Mouse (Mus musculus) kidney, postnatal 0 days (tissue): ENCODE data around the gene Etnk1. TPM values are rescaled to one million over a fixed set of nuclear protein-coding genes. Genes with fewer than 3 reads are reported as not detected.

ENCODE experiments used
- ATAC-seq: fragments of 200-750 bp; cut with Nextera tagmentation; replicated peaks from 2 replicates; pipeline ENCODE4 v1.8.0; 2017; ENCODE audit warnings: low read depth, moderate number of reproducible peaks, moderate TSS enrichment, moderate library complexity; ENCODE audit not compliant: low FRiP score
- DNase-seq: peaks from one replicate; pipeline ENCODE4 v3.0.0-alpha.2; 2016; ENCODE audit warnings: low spot score
- H3K27ac ChIP-seq: fragments of 300-500 bp; sonication (generic); 2 replicates; pipeline ENCODE4 v1.5.1; 2014; ENCODE audit warnings: mild to moderate bottlenecking
- H3K27me3 ChIP-seq: fragments of 300-500 bp; sonication (generic); 2 replicates; pipeline ENCODE4 v1.6.1; 2014; ENCODE audit warnings: low read length, mixed read lengths; ENCODE audit not compliant: insufficient read depth
- H3K36me3 ChIP-seq: fragments of 300-500 bp; sonication (generic); 2 replicates; pipeline ENCODE4 v1.6.1; 2014; ENCODE audit warnings: low read length, mixed read lengths; ENCODE audit not compliant: insufficient read depth
- H3K4me1 ChIP-seq: fragments of 300-500 bp; sonication (generic); replicated peaks from 2 replicates; pipeline ENCODE4 v1.6.1; 2014; ENCODE audit warnings: antibody characterized with exemption, low read length, mixed read lengths; ENCODE audit not compliant: insufficient read depth
- H3K4me2 ChIP-seq: fragments of 300-500 bp; sonication (generic); 2 replicates; pipeline ENCODE4 v1.6.1; 2014; ENCODE audit warnings: mild to moderate bottlenecking, low read length, moderate library complexity, mixed read lengths
- H3K4me3 ChIP-seq: fragments of 300-500 bp; sonication (generic); replicated peaks from 2 replicates; pipeline ENCODE4 v1.5.1; 2014; ENCODE audit warnings: low read depth, low read length
- H3K9ac ChIP-seq: fragments of 300-500 bp; sonication (generic); 2 replicates; pipeline ENCODE4 v1.6.1; 2014; ENCODE audit warnings: low read depth, low read length
- H3K9me3 ChIP-seq: fragments of 300-500 bp; sonication (generic); replicated peaks from 2 replicates; pipeline ENCODE4 v1.6.1; 2016; ENCODE audit warnings: low read length, inconsistent platforms, mixed read lengths
- CTCF ChIP-seq: IDR thresholded peaks from 2 replicates; pipeline ENCODE4 v1.5.1; 2016; ENCODE audit warnings: antibody characterized with exemption, low read depth, mild to moderate bottlenecking, moderate library complexity
- WGBS: fragments of 180-500 bp; shearing (Covaris S2); extraction: QIAGEN DNeasy Blood & Tissue Kit; methylation state at CpG from one replicate; pipeline ENCODE4 v1.1.7; 2014; 5-methylcytosine and 5-hydroxymethylcytosine counted together
- polyA plus RNA-seq: library from polyadenylated mRNA; unstranded; fragments of >200 nt; fragmentation: Nextera tagmentation; extraction: Ambion mirVana; gene quantifications from 2 replicates; pipeline ENCODE4 v1.2.1, GENCODE M21; 2015

Gene Etnk1
- polyA plus RNA-seq, 1 experiment from 2014 or later, result 35.9 TPM

- Histone ChIP-seq H3K9me3 (peaks cover 6% of the 10 kb centered on the region; the same call in 1 of the 2 replicates), H3K27ac (no peak overlapping the region; the same call in 1 of the 2 replicates), H3K4me3 (no peak overlapping the region), H3K9ac (no peak overlapping the region), H3K4me1 (no peaks in the 10 kb centered on the region), H3K27me3 (no peaks in the 10 kb centered on the region), H3K36me3 (no peaks in the 10 kb centered on the region), H3K4me2 (no peak overlapping the region)
- no peak for TF ChIP-seq CTCF
- DNase-seq (no peak), ATAC-seq (0 out of 2 replicates have a peak, but pooled peaks have one; percentile 21)
- WGBS, result 56% methylated on average over 6 of the region's 6 CpGs
Measured at GRCm38 (mm10) chr6:143131895-143132652, 34.9 kb upstream of the Etnk1 start.

- Histone ChIP-seq H3K4me2 (no peak overlapping the region), H3K36me3 (no peaks in the 10 kb centered on the region), H3K27me3 (no peaks in the 10 kb centered on the region), H3K27ac (no peak overlapping the region), H3K9me3 (peaks cover 6% of the 10 kb centered on the region; the same call in 1 of the 2 replicates), H3K4me3 (no peak overlapping the region), H3K9ac (no peak overlapping the region), H3K4me1 (no peaks in the 10 kb centered on the region)
- DNase-seq (no peak), ATAC-seq (no peak)
- 91% methylated on average over 2 of the region's 2 CpGs for WGBS
- TF ChIP-seq CTCF, result no peak
Measured at GRCm38 (mm10) chr6:143133150-143133549, 33.9 kb upstream of the Etnk1 start.

DNA sequence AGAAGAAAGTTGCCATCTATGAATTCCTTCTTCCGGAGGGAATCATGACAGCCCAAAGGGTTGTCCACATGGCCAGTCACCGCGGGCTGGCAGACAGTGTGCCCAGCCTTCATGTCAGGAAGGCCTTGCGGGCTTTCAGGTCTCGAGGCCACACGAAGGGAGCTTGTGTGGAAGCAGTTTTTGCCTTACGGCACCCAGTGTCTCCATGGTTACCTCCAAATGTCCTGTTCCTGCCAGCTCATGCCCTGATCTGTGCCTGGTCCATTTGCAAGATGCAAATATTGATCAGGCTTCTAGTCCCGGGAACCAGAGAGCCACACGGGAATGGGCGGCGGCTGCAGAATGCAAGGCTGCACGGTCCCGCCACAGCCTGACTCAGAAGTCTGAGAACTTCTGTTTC, 31.9 kb upstream of the Etnk1 start:
- Histone ChIP-seq H3K27me3 (no peaks in the 10 kb centered on the region), H3K9ac (no peak overlapping the region), H3K9me3 (peaks cover 5% of the 10 kb centered on the region; the same call in 1 of the 2 replicates), H3K4me1 (no peaks in the 10 kb centered on the region), H3K4me2 (no peak overlapping the region), H3K27ac (no peak overlapping the region), H3K4me3 (no peak overlapping the region), H3K36me3 (no peaks in the 10 kb centered on the region)
- no peak for ATAC-seq
- WGBS, result 89% methylated on average over 13 of the region's 13 CpGs
- DNase-seq, result no peak
- TF ChIP-seq CTCF, result no peak

DNA sequence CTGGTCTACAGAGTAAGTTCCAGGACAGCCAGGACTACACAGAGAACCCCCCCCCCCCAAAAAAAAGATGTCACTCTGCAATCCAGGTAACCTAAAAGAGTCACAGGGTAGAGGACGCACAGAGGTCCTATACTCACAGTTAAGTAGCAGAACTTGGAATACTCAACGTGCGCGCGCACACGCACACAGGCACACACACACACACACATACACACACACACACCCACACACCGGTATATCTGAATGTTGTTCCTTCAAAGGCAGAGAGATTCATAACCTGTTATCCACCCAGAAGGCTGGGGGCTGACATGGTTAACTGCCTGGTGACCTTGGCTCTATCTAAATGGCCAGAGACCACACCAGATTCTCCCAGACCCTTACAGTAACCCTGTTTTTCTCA, 30.3 kb upstream of the Etnk1 start:
- 97% methylated on average over 7 of the region's 7 CpGs for WGBS
- no peaks in the 10 kb centered on the region for H3K36me3 ChIP-seq
- H3K4me2 ChIP-seq, result no peak overlapping the region
- no peak for DNase-seq
- H3K4me1 ChIP-seq, result no peaks in the 10 kb centered on the region
- H3K27ac ChIP-seq, result no peak overlapping the region
- no peak overlapping the region for H3K9ac ChIP-seq
- no peaks in the 10 kb centered on the region for H3K9me3 ChIP-seq
- no peak for TF ChIP-seq CTCF
- no peak for ATAC-seq
- no peaks in the 10 kb centered on the region for H3K27me3 ChIP-seq
- H3K4me3 ChIP-seq, result no peak overlapping the region

DNA sequence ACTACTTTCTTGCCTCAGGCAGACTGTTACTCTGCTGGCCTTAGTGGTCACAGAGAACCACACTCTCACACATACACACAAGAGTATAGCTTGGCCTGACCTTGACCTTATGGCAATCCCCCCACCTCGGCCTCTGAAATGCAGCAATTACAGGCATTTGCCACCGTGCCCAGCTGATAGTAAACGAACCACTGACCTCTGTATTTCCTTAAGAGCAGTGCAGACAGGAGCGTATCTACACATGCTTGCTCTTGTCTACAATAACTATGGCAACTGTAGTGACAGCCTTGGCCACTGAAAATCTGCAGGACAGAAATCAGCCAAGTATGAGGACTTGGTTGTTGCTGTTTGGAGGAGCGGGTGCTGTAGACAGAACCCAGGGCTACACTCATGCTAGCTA, 29.7 kb upstream of the Etnk1 start:
- 66% methylated on average over 5 of the region's 5 CpGs for WGBS
- Histone ChIP-seq H3K4me2 (no peak overlapping the region), H3K4me1 (no peaks in the 10 kb centered on the region), H3K9me3 (no peaks in the 10 kb centered on the region), H3K27ac (no peak overlapping the region), H3K4me3 (no peak overlapping the region), H3K27me3 (no peaks in the 10 kb centered on the region), H3K36me3 (no peaks in the 10 kb centered on the region), H3K9ac (no peak overlapping the region)
- ATAC-seq, result no peak
- DNase-seq, result no peak
- TF ChIP-seq CTCF, result no peak

GRCm38 (mm10) chr6:143139417-143139816, 27.6 kb upstream of the Etnk1 start:
- Histone ChIP-seq H3K9me3 (no peaks in the 10 kb centered on the region), H3K9ac (no peak overlapping the region), H3K4me1 (no peaks in the 10 kb centered on the region), H3K4me2 (no peak overlapping the region), H3K27me3 (no peaks in the 10 kb centered on the region), H3K36me3 (no peaks in the 10 kb centered on the region), H3K27ac (no peak overlapping the region), H3K4me3 (no peak overlapping the region)
- DNase-seq (no peak), ATAC-seq (no peak)
- no peak for TF ChIP-seq CTCF
- WGBS, result 92% methylated on average over 2 of the region's 2 CpGs
